Mouse (Mus musculus): ENCODE data around the gene Spred3.
A peak's percentile ranks its signal among the peaks of the same experiment; 100 is the strongest.
"Not testable (repeated sequence)": the region's sequence is repeated elsewhere in the genome, so short reads cannot be mapped to it uniquely, and the experiment has no call there.

The Spred3 gene

GRCm38 (mm10) chr7:29168121-29168695 is 2.0 kb downstream of the Spred3 start:
- no peak for DNase-seq

- DNase-seq: no peak
Observed at GRCm38 (mm10) chr7:29167656-29168055, 2.6 kb downstream of the Spred3 start.

GRCm38 (mm10) chr7:29162750-29163525 is 7.3 kb downstream of the Spred3 start:
- DNase-seq: no peak

GRCm38 (mm10) chr7:29162294-29162693 is 7.9 kb downstream of the Spred3 start:
- no peak for DNase-seq

- DNase-seq: no peak
Observed at GRCm38 (mm10) chr7:29158264-29158663, 11.9 kb downstream of the Spred3 start.

- DNase-seq: peak; percentile 87
Observed at GRCm38 (mm10) chr7:29155838-29156782, 14.1 kb downstream of the Spred3 start, which contains the start of gene Fam98c. Gene Fam98c, minus strand, starts transcription at chr7:29156234.

- peak; percentile 90 for DNase-seq
Observed at GRCm38 (mm10) chr7:29155196-29155837, 14.9 kb downstream of the Spred3 start.

GRCm38 (mm10) chr7:29154018-29154720 is 16.0 kb downstream of the Spred3 start:
- no peak for DNase-seq

GRCm38 (mm10) chr7:29151486-29151885 is 18.7 kb downstream of the Spred3 start:
- no peak for DNase-seq

GRCm38 (mm10) chr7:29148771-29149170 is 21.4 kb downstream of the Spred3 start:
- DNase-seq: no peak

GRCm38 (mm10) chr7:29146625-29147367 is 23.4 kb downstream of the Spred3 start:
- DNase-seq: no peak

GRCm38 (mm10) chr7:29144006-29144405 is 26.2 kb downstream of the Spred3 start:
- DNase-seq: no peak

- DNase-seq: no peak
Observed at GRCm38 (mm10) chr7:29141416-29141815, 28.8 kb downstream of the Spred3 start.

- not testable (repeated sequence) for DNase-seq
Observed at GRCm38 (mm10) chr7:29139237-29139636, 31.0 kb downstream of the Spred3 start.

GRCm38 (mm10) chr7:29137429-29137828 is 32.8 kb downstream of the Spred3 start:
- no peak for DNase-seq

- no peak for DNase-seq
Observed at GRCm38 (mm10) chr7:29134693-29135386, 35.4 kb downstream of the Spred3 start, which contains the start of gene Rasgrp4. Gene Rasgrp4, plus strand, starts transcription at chr7:29134851.

GRCm38 (mm10) chr7:29134230-29134629 is 36.0 kb downstream of the Spred3 start:
- DNase-seq: no peak

- DNase-seq: no peak
Observed at GRCm38 (mm10) chr7:29128725-29129124, 41.5 kb downstream of the Spred3 start.

GRCm38 (mm10) chr7:29126173-29126915 is 43.9 kb downstream of the Spred3 start:
- DNase-seq: no peak

- DNase-seq: no peak
Observed at GRCm38 (mm10) chr7:29124970-29125369, 45.2 kb downstream of the Spred3 start, which contains the start of gene Ryr1. Gene Ryr1, minus strand, starts transcription at chr7:29125179.

All from layer of hippocampus, adult 9-11 months (tissue).